Comparison of ENCODE assay signal across 9 mouse cellular contexts in genomic region chr11:75534286-75535033, GRCm38 (mm10). TPM values are rescaled to one million over a fixed set of nuclear protein-coding genes. Genes with fewer than 3 reads are reported as not detected.
A peak's percentile ranks its signal among the peaks of the same experiment; 100 is the strongest.
DNase-seq lines count a peak whose midpoint lies in the region; ATAC-seq and TF ChIP-seq lines count a peak whose summit lies in the region.
"Had no signal": no experiment of that assay in that cellular context is flagged by ENCODE, and none has a peak within 500 bp of the region (broad histone marks: within the 10 kb centered on the region; RNA-seq: fewer than 3 reads in every experiment).

No protein-coding gene starts in this region.

- no peak overlapping the region for H3K4me2 ChIP-seq in heart, embryonic 11.5 days
- no peak overlapping the region for H3K4me2 ChIP-seq in stomach, embryonic 16.5 days (ENCODE audit: low read depth, low read length)
- no peak overlapping the region for H3K4me2 ChIP-seq in stomach, postnatal 0 days (replicated peaks; ENCODE audit: low read depth)
- peak overlapping the region; percentile 22; the same call in 1 of the 2 replicates for H3K4me2 ChIP-seq in intestine, postnatal 0 days (replicated peaks; ENCODE audit: low read depth)
- peak overlapping the region; percentile 95 for H3K4me2 ChIP-seq in neural tube, embryonic 14.5 days (ENCODE audit: low read depth, low read length)

- no peak for TF ChIP-seq CTCF in heart, adult 2 months (IDR thresholded peaks at IDR 0.05)
- no peak for TF ChIP-seq CTCF in stomach, postnatal 0 days (IDR thresholded peaks at IDR 0.05; ENCODE audit: low read depth)
- TF ChIP-seq CTCF in intestine, postnatal 0 days (IDR thresholded peaks at IDR 0.05; ENCODE audit: low read depth): no peak

- peaks cover 16% of the 10 kb centered on the region for H3K4me1 ChIP-seq in heart, adult 2 months (ENCODE audit: control insufficient read depth, insufficient read depth, low read length)
- peaks cover 23% of the 10 kb centered on the region for H3K4me1 ChIP-seq in heart, embryonic 11.5 days (ENCODE audit: control insufficient read depth, insufficient read depth, low read length)
- peaks cover 11% of the 10 kb centered on the region for H3K4me1 ChIP-seq in stomach, embryonic 16.5 days (ENCODE audit: control insufficient read depth, insufficient read depth, low read length)
- H3K4me1 ChIP-seq in stomach, postnatal 0 days (replicated peaks; ENCODE audit: control insufficient read depth, insufficient read depth): peaks cover 10% of the 10 kb centered on the region
- H3K4me1 ChIP-seq in intestine, postnatal 0 days (replicated peaks; ENCODE audit: control insufficient read depth, insufficient read depth, low read length): peaks cover 11% of the 10 kb centered on the region; the same call in 1 of the 2 replicates
- H3K4me1 ChIP-seq in neural tube, embryonic 14.5 days (ENCODE audit: control insufficient read depth, insufficient read depth, low read length): peaks cover 27% of the 10 kb centered on the region

- no peak overlapping the region for H3K9ac ChIP-seq in heart, adult 2 months (ENCODE audit: low read depth, low read length)
- H3K9ac ChIP-seq in heart, embryonic 11.5 days (ENCODE audit: low read depth, low read length): no peak overlapping the region
- H3K9ac ChIP-seq in stomach, embryonic 16.5 days (ENCODE audit: low read length): 0 out of 2 replicates have a peak overlapping the region, but pooled peaks have one; percentile 7
- H3K9ac ChIP-seq in stomach, postnatal 0 days (ENCODE audit: low read length): no peak overlapping the region
- no peak overlapping the region for H3K9ac ChIP-seq in intestine, postnatal 0 days (ENCODE audit: low read depth, low read length)
- H3K9ac ChIP-seq in neural tube, embryonic 14.5 days (replicated peaks; ENCODE audit: low read depth, low read length): 0 out of 2 replicates have a peak overlapping the region, but pooled peaks have one; percentile 28

- no peak for DNase-seq in heart, adult 2 months
- no peak for DNase-seq in stomach, postnatal 0 days (ENCODE audit: low spot score)
- no peak for DNase-seq in left cerebral cortex, postnatal 4 days
- DNase-seq in embryo, embryonic 9.5 days (ENCODE audit: extremely low spot score): no peak

- H3K9me3 ChIP-seq in heart, embryonic 11.5 days (replicated peaks; ENCODE audit: control insufficient read depth, low read length): no peaks in the 10 kb centered on the region
- no peaks in the 10 kb centered on the region for H3K9me3 ChIP-seq in stomach, embryonic 16.5 days (replicated peaks; ENCODE audit: control insufficient read depth, low read length)
- no peaks in the 10 kb centered on the region for H3K9me3 ChIP-seq in stomach, postnatal 0 days (ENCODE audit: control insufficient read depth, low read length)
- H3K9me3 ChIP-seq in intestine, postnatal 0 days (ENCODE audit: control insufficient read depth): no peaks in the 10 kb centered on the region
- no peaks in the 10 kb centered on the region for H3K9me3 ChIP-seq in neural tube, embryonic 14.5 days (ENCODE audit: control insufficient read depth, low read length)

- peak overlapping the region; percentile 88 for H3K27ac ChIP-seq in heart, adult 2 months
- H3K27ac ChIP-seq in heart, embryonic 11.5 days (ENCODE audit: low read depth, low read length): no peak overlapping the region
- no peak overlapping the region for H3K27ac ChIP-seq in stomach, embryonic 16.5 days (ENCODE audit: low read length)
- no peak overlapping the region for H3K27ac ChIP-seq in stomach, postnatal 0 days (replicated peaks)
- H3K27ac ChIP-seq in intestine, postnatal 0 days (ENCODE audit: low read depth, low read length): peak overlapping the region; percentile 90
- H3K27ac ChIP-seq in neural tube, embryonic 14.5 days (ENCODE audit: low read depth, low read length): no peak overlapping the region

- no peak for ATAC-seq in heart, embryonic 11.5 days (replicated peaks; ENCODE audit: insufficient number of reproducible peaks, low FRiP score, low TSS enrichment)
- ATAC-seq in stomach, embryonic 16.5 days (ENCODE audit: insufficient read depth, low FRiP score): no peak
- ATAC-seq in stomach, postnatal 0 days (ENCODE audit: low FRiP score, low TSS enrichment): no peak
- ATAC-seq in intestine, postnatal 0 days: peak; percentile 50
- ATAC-seq in neural tube, embryonic 14.5 days (ENCODE audit: low read depth): no peak

- H3K36me3 ChIP-seq in heart, adult 2 months (ENCODE audit: control insufficient read depth, insufficient read depth, low read length): no peaks in the 10 kb centered on the region
- no peaks in the 10 kb centered on the region for H3K36me3 ChIP-seq in heart, embryonic 11.5 days (ENCODE audit: control insufficient read depth, insufficient read depth, low read length)
- no peaks in the 10 kb centered on the region for H3K36me3 ChIP-seq in stomach, embryonic 16.5 days (ENCODE audit: control insufficient read depth, insufficient read depth, low read length)
- H3K36me3 ChIP-seq in stomach, postnatal 0 days (ENCODE audit: control insufficient read depth, insufficient read depth, low read length): no peaks in the 10 kb centered on the region
- H3K36me3 ChIP-seq in intestine, postnatal 0 days (ENCODE audit: control insufficient read depth, insufficient read depth): peaks cover 6% of the 10 kb centered on the region
- no peaks in the 10 kb centered on the region; the same call in 1 of the 2 replicates for H3K36me3 ChIP-seq in neural tube, embryonic 14.5 days (ENCODE audit: control insufficient read depth, insufficient read depth, low read length)

- TF ChIP-seq POLR2A in heart, adult 2 months (IDR thresholded peaks at IDR 0.05; ENCODE audit: insufficient read depth, low read depth, low read length): no peak

- H3K27me3 ChIP-seq in heart, adult 2 months (ENCODE audit: control insufficient read depth, insufficient read depth, low read length): no peaks in the 10 kb centered on the region
- 0 out of 2 replicates have a peak, but pooled peaks cover 4% of the 10 kb centered on the region for H3K27me3 ChIP-seq in heart, embryonic 11.5 days (ENCODE audit: control insufficient read depth, insufficient read depth, low read length)
- H3K27me3 ChIP-seq in stomach, embryonic 16.5 days (ENCODE audit: control insufficient read depth, insufficient read depth, low read length): no peaks in the 10 kb centered on the region
- no peaks in the 10 kb centered on the region for H3K27me3 ChIP-seq in stomach, postnatal 0 days (ENCODE audit: control insufficient read depth, insufficient read depth, low read length)
- no peaks in the 10 kb centered on the region for H3K27me3 ChIP-seq in intestine, postnatal 0 days (replicated peaks; ENCODE audit: control insufficient read depth, insufficient read depth, low read length)
- H3K27me3 ChIP-seq in neural tube, embryonic 14.5 days (ENCODE audit: control insufficient read depth, insufficient read depth, low read length): no peaks in the 10 kb centered on the region

- 41% methylated on average over 4 of the region's 4 CpGs for WGBS in heart, adult 2 months
- 39% methylated on average over 4 of the region's 4 CpGs for WGBS in heart, embryonic 11.5 days (ENCODE audit: insufficient replicate concordance)
- 52% methylated on average over 4 of the region's 4 CpGs for WGBS in stomach, embryonic 16.5 days
- 60% methylated on average over 4 of the region's 4 CpGs for whole genome bisulfite sequencing in stomach, postnatal 0 days
- WGBS in intestine, postnatal 0 days: 45% methylated on average over 4 of the region's 4 CpGs
- WGBS in neural tube, embryonic 14.5 days: 59% methylated on average over 4 of the region's 4 CpGs

- TF ChIP-seq EP300 in heart, adult 2 months (IDR thresholded peaks at IDR 0.05; ENCODE audit: insufficient read depth, low read depth, low read length): no peak
- no peak for TF ChIP-seq EP300 in stomach, postnatal 0 days (optimal IDR thresholded peaks at IDR 0.05)

- intact Hi-C loops in heart, adult 2 months (cut with DNase I): no loop called here
- intact Hi-C loops in left cerebral cortex, postnatal 4 days (cut with DNase I): loop anchor here (5.0 kb wide), 1 partner anchor 38 kb away; no protein-coding TSS in a partner anchor

- H3K4me3 ChIP-seq in heart, adult 2 months: no peak overlapping the region
- no peak overlapping the region for H3K4me3 ChIP-seq in heart, embryonic 11.5 days (ENCODE audit: low read depth, low read length)
- H3K4me3 ChIP-seq in stomach, embryonic 16.5 days (replicated peaks; ENCODE audit: low read length): no peak overlapping the region
- no peak overlapping the region for H3K4me3 ChIP-seq in stomach, postnatal 0 days (ENCODE audit: low read depth, low read length)
- no peak overlapping the region for H3K4me3 ChIP-seq in intestine, postnatal 0 days (ENCODE audit: low read depth, low read length)
- no peak overlapping the region for H3K4me3 ChIP-seq in neural tube, embryonic 14.5 days (ENCODE audit: low read depth, low read length)

- H3K79me2 ChIP-seq in heart, adult 2 months (replicated peaks; ENCODE audit: control insufficient read depth, insufficient read depth, low read length): no peaks in the 10 kb centered on the region

RNA-seq across cellular contexts. Expression of gene Slc43a2, which starts 3.0 kb away (rescaled TPM):
- total RNA-seq in heart, adult 2 months (2021): 10 to 100 TPM; 13.7 to 14.6 TPM
- polyA plus RNA-seq in heart, adult 2 months (2012; rRNA removed): 13.1 and 13.6 TPM in 2 replicates
- 2.7 and 4.2 TPM in 2 replicates for polyA plus RNA-seq in heart, embryonic 11.5 days (2014; fragmentation: Nextera tagmentation; extraction: Ambion mirVana)
- 4.1 and 5.0 TPM in 2 replicates for polyA plus RNA-seq in stomach, embryonic 16.5 days (2015; fragmentation: Nextera tagmentation; extraction: Ambion mirVana)
- polyA plus RNA-seq in stomach, postnatal 0 days (2015; fragmentation: Nextera tagmentation; extraction: Ambion mirVana): 5.7 and 6.4 TPM in 2 replicates
- polyA plus RNA-seq in intestine, postnatal 0 days (2015; fragmentation: Nextera tagmentation; extraction: Ambion mirVana): 46.4 and 59.5 TPM in 2 replicates
- 15.5 and 17.0 TPM in 2 replicates for polyA plus RNA-seq in neural tube, embryonic 14.5 days (2014; fragmentation: Nextera tagmentation; extraction: Ambion mirVana)
- 10 to 100 TPM; 43.5 to 51.1 TPM for total RNA-seq in left cerebral cortex, postnatal 4 days (2021)

RNA-seq across cellular contexts. Expression of gene Scarf1, which starts 21.1 kb away (rescaled TPM):
- 1 to 10 TPM; 7.6 to 8.5 TPM for total RNA-seq in heart, adult 2 months (2021)
- 18.1 and 21.6 TPM in 2 replicates for polyA plus RNA-seq in heart, adult 2 months (2012; rRNA removed)
- polyA plus RNA-seq in heart, embryonic 11.5 days (2014; fragmentation: Nextera tagmentation; extraction: Ambion mirVana): 7.6 and 8.7 TPM in 2 replicates
- 6.2 and 6.7 TPM in 2 replicates for polyA plus RNA-seq in stomach, embryonic 16.5 days (2015; fragmentation: Nextera tagmentation; extraction: Ambion mirVana)
- polyA plus RNA-seq in stomach, postnatal 0 days (2015; fragmentation: Nextera tagmentation; extraction: Ambion mirVana): 2.8 and 2.9 TPM in 2 replicates
- 2.8 and 3.2 TPM in 2 replicates for polyA plus RNA-seq in intestine, postnatal 0 days (2015; fragmentation: Nextera tagmentation; extraction: Ambion mirVana)
- polyA plus RNA-seq in neural tube, embryonic 14.5 days (2014; fragmentation: Nextera tagmentation; extraction: Ambion mirVana): 1.8 and 3.8 TPM in 2 replicates
- 1 to 10 TPM; 3.0 to 3.5 TPM for total RNA-seq in left cerebral cortex, postnatal 4 days (2021)
- total RNA-seq: neutrophil, adult 5-6 weeks had no signal

RNA-seq across cellular contexts. Expression of gene Rilp, which starts 24.6 kb away (rescaled TPM):
- total RNA-seq in heart, adult 2 months (2021): 10 to 100 TPM; 40.5 to 48.8 TPM
- 39.2 and 62.0 TPM in 2 replicates for polyA plus RNA-seq in heart, adult 2 months (2012; rRNA removed)
- polyA plus RNA-seq in heart, embryonic 11.5 days (2014; fragmentation: Nextera tagmentation; extraction: Ambion mirVana): 0.94 and 2.0 TPM in 2 replicates
- 1.4 and 1.7 TPM in 2 replicates for polyA plus RNA-seq in stomach, embryonic 16.5 days (2015; fragmentation: Nextera tagmentation; extraction: Ambion mirVana)
- 2.7 and 3.5 TPM in 2 replicates for polyA plus RNA-seq in stomach, postnatal 0 days (2015; fragmentation: Nextera tagmentation; extraction: Ambion mirVana)
- polyA plus RNA-seq in intestine, postnatal 0 days (2015; fragmentation: Nextera tagmentation; extraction: Ambion mirVana): 6.8 and 6.9 TPM in 2 replicates
- 2.8 and 3.5 TPM in 2 replicates for polyA plus RNA-seq in neural tube, embryonic 14.5 days (2014; fragmentation: Nextera tagmentation; extraction: Ambion mirVana)
- total RNA-seq in left cerebral cortex, postnatal 4 days (2021): 1 to 10 TPM; 1.8 to 1.9 TPM
- total RNA-seq: neutrophil, adult 5-6 weeks had no signal

RNA-seq across cellular contexts. Expression of gene Prpf8, which starts 47.8 kb away (rescaled TPM):
- total RNA-seq in heart, adult 2 months (2021): 10 to 100 TPM; 84.4 to 93.2 TPM
- polyA plus RNA-seq in heart, adult 2 months (2012; rRNA removed): 49.0 and 86.5 TPM in 2 replicates
- 56.1 and 62.1 TPM in 2 replicates for polyA plus RNA-seq in heart, embryonic 11.5 days (2014; fragmentation: Nextera tagmentation; extraction: Ambion mirVana)
- 42.4 and 43.8 TPM in 2 replicates for polyA plus RNA-seq in stomach, embryonic 16.5 days (2015; fragmentation: Nextera tagmentation; extraction: Ambion mirVana)
- 15.8 and 16.0 TPM in 2 replicates for polyA plus RNA-seq in stomach, postnatal 0 days (2015; fragmentation: Nextera tagmentation; extraction: Ambion mirVana)
- polyA plus RNA-seq in intestine, postnatal 0 days (2015; fragmentation: Nextera tagmentation; extraction: Ambion mirVana): 15.4 and 15.5 TPM in 2 replicates
- polyA plus RNA-seq in neural tube, embryonic 14.5 days (2014; fragmentation: Nextera tagmentation; extraction: Ambion mirVana): 65.0 and 82.8 TPM in 2 replicates
- total RNA-seq in left cerebral cortex, postnatal 4 days (2021): 100 to 1,000 TPM; 136 to 137 TPM

RNA-seq across cellular contexts. Expression of gene Pitpna, which starts 53.4 kb away (rescaled TPM):
- total RNA-seq in heart, adult 2 months (2021): 10 to 100 TPM; 96.6 to 99.1 TPM
- polyA plus RNA-seq in heart, adult 2 months (2012; rRNA removed): 57.2 and 95.9 TPM in 2 replicates
- 57.1 and 59.7 TPM in 2 replicates for polyA plus RNA-seq in heart, embryonic 11.5 days (2014; fragmentation: Nextera tagmentation; extraction: Ambion mirVana)
- polyA plus RNA-seq in stomach, embryonic 16.5 days (2015; fragmentation: Nextera tagmentation; extraction: Ambion mirVana): 59.1 and 63.1 TPM in 2 replicates
- polyA plus RNA-seq in stomach, postnatal 0 days (2015; fragmentation: Nextera tagmentation; extraction: Ambion mirVana): 79.3 and 84.3 TPM in 2 replicates
- polyA plus RNA-seq in intestine, postnatal 0 days (2015; fragmentation: Nextera tagmentation; extraction: Ambion mirVana): 160 and 161 TPM in 2 replicates
- polyA plus RNA-seq in neural tube, embryonic 14.5 days (2014; fragmentation: Nextera tagmentation; extraction: Ambion mirVana): 128 TPM in 2 replicates
- 100 to 1,000 TPM; 249 to 259 TPM for total RNA-seq in left cerebral cortex, postnatal 4 days (2021)

Comparison
In these comparisons a context has a peak if more than half of its experiments do, and no peak if none do; other contexts are left out.
1. H3K27ac ChIP-seq: peak in heart, adult 2 months (single experiment) and intestine, postnatal 0 days (single experiment); none in heart, embryonic 11.5 days (single experiment), stomach, embryonic 16.5 days (single experiment), stomach, postnatal 0 days (single experiment) and neural tube, embryonic 14.5 days (single experiment).
2. H3K9ac ChIP-seq: peak in stomach, embryonic 16.5 days (single experiment) and neural tube, embryonic 14.5 days (single experiment); none in heart, adult 2 months (single experiment), heart, embryonic 11.5 days (single experiment), stomach, postnatal 0 days (single experiment) and intestine, postnatal 0 days (single experiment).
3. H3K4me2 ChIP-seq: peak in intestine, postnatal 0 days (single experiment) and neural tube, embryonic 14.5 days (single experiment); none in heart, embryonic 11.5 days (single experiment), stomach, embryonic 16.5 days (single experiment) and stomach, postnatal 0 days (single experiment).